Mouse (Mus musculus) forebrain, postnatal 0 days (tissue): ENCODE data around the gene Tpm3. TPM values are rescaled to one million over a fixed set of nuclear protein-coding genes. Genes with fewer than 3 reads are reported as not detected.

Experiments used
- ATAC-seq: fragments of 200-750 bp; cut with Nextera tagmentation; 2 replicates; pipeline ENCODE4 v1.8.0; 2017; ENCODE audit warnings: mild to moderate bottlenecking, moderate library complexity
- DNase-seq: peaks from one replicate; pipeline ENCODE4 v3.0.0-alpha.2; 2015
- H3K27ac ChIP-seq: fragments of 300-500 bp; sonication (generic); 2 replicates; pipeline ENCODE4 v1.5.1; 2014; ENCODE audit warnings: low read depth, mild to moderate bottlenecking, antibody characterized with exemption, low read length, moderate library complexity, mixed read lengths
- H3K27me3 ChIP-seq: fragments of 300-500 bp; sonication (generic); 2 replicates; pipeline ENCODE4 v1.6.1; 2014; ENCODE audit warnings: mild to moderate bottlenecking, low read length, mixed read lengths; ENCODE audit not compliant: insufficient read depth
- H3K36me3 ChIP-seq: fragments of 300-500 bp; sonication (generic); 2 replicates; pipeline ENCODE4 v1.6.1; 2014; ENCODE audit warnings: mild to moderate bottlenecking, moderate library complexity; ENCODE audit not compliant: insufficient read depth
- H3K4me1 ChIP-seq: fragments of 300-500 bp; sonication (generic); 2 replicates; pipeline ENCODE4 v1.6.1; 2014; ENCODE audit warnings: antibody characterized with exemption; ENCODE audit not compliant: insufficient read depth
- H3K4me2 ChIP-seq: fragments of 300-500 bp; sonication (generic); 2 replicates; pipeline ENCODE4 v1.6.1; 2014; ENCODE audit warnings: low read depth, mild to moderate bottlenecking, moderate library complexity
- H3K4me3 ChIP-seq: fragments of 300-500 bp; sonication (generic); 2 replicates; pipeline ENCODE4 v1.5.1; 2014; ENCODE audit warnings: low read depth, low read length, mixed read lengths
- H3K9ac ChIP-seq: fragments of 300-500 bp; sonication (generic); 2 replicates; pipeline ENCODE4 v1.6.1; 2014; ENCODE audit warnings: mild to moderate bottlenecking
- H3K9me3 ChIP-seq: fragments of 300-500 bp; sonication (generic); 2 replicates; pipeline ENCODE4 v1.6.1; 2016; ENCODE audit warnings: low read length
- CTCF ChIP-seq: sonication (generic); IDR thresholded peaks from 2 replicates; pipeline ENCODE4 v1.5.1; 2016; ENCODE audit warnings: antibody characterized with exemption, control low read depth, low read depth
- WGBS: fragments of 180-500 bp; shearing (Covaris S2); extraction: QIAGEN DNeasy Blood & Tissue Kit; methylation state at CpG from one replicate; pipeline ENCODE4 v1.1.7; 2014; 5-methylcytosine and 5-hydroxymethylcytosine counted together
- microRNA counts: library from miRNA; unstranded; fragments of <30 nt; microRNA quantifications from one replicate; lab custom pipeline; 2015
- microRNA-seq, 2 experiments: library from miRNA; unstranded; fragments of <30 nt; microRNA quantifications; one replicate each; pipeline ENCODE4; 2016
- polyA plus RNA-seq: library from polyadenylated mRNA; unstranded; fragments of >200 nt; fragmentation: Nextera tagmentation; extraction: Ambion mirVana; gene quantifications from 2 replicates; pipeline ENCODE4 v1.2.1, GENCODE M21; 2015
- total RNA-seq: library from RNA; depleted of rRNA; stranded (reverse); fragments of >200 nt; gene quantifications from 2 replicates; pipeline ENCODE4 v1.2.3, GENCODE M21; 2014; rRNA removed

Tpm3 gene
- total and polyA plus RNA-seq, 2 experiments from 2014 or later, result 316 to 440 TPM

DNA sequence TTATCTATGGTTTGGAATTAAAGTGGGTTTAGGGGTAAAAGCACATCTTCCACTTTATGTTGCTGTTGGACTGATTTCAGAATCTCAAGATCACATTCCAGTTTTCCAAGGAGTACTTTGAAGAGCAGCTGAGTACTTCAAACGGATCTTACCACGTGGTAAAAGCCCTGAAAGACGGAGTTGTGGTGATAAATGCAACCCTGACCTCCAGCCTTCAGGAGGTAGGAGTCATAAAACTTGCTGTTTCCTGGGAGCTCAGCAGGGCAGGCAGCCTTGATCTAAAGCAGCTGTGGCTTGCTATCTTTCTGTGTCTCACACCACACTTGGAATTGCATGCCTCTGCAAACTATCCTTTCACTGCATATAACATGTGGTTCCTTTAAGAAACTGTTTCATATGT, 62.0 kb downstream of the Tpm3 start:
- no peak for TF ChIP-seq CTCF
- WGBS, result 77% methylated on average over 3 of the region's 3 CpGs

DNA sequence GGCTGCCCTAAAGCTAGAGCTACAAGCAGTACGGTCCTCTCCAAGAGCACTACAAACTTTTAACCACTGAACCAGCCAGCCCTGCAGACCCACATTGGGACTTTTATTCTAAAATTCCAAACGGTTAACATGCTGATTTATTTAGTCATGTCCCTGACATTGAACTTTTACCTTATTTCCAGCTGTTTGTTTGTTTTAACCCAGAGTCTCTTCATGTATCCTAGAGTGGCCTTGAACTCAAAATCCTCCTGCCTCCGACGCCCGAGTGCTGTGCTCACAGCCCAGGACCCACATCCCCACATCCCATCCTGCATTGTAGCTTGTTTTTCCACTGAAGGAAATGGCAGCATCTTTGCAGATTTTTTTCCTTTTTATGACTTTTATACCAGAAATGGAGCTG, 62.5 kb downstream of the Tpm3 start:
- Histone ChIP-seq H3K9me3 (no peaks in the 10 kb centered on the region), H3K27ac (no peak overlapping the region), H3K4me3 (no peak overlapping the region), H3K9ac (no peak overlapping the region), H3K4me2 (no peak overlapping the region), H3K27me3 (no peaks in the 10 kb centered on the region), H3K36me3 (no peaks in the 10 kb centered on the region), H3K4me1 (no peaks in the 10 kb centered on the region)
- TF ChIP-seq CTCF, result no peak
- ATAC-seq (no peak), DNase-seq (no peak)
- 88% methylated on average over 5 of the region's 5 CpGs for WGBS

More for the DNA sequence above, 62.0 kb downstream of the Tpm3 start:
- DNase-seq (no peak), ATAC-seq (no peak)
- Histone ChIP-seq H3K27me3 (no peaks in the 10 kb centered on the region), H3K27ac (no peak overlapping the region), H3K36me3 (no peaks in the 10 kb centered on the region), H3K4me3 (no peak overlapping the region), H3K4me1 (no peaks in the 10 kb centered on the region), H3K9ac (no peak overlapping the region), H3K4me2 (no peak overlapping the region), H3K9me3 (no peaks in the 10 kb centered on the region)

DNA sequence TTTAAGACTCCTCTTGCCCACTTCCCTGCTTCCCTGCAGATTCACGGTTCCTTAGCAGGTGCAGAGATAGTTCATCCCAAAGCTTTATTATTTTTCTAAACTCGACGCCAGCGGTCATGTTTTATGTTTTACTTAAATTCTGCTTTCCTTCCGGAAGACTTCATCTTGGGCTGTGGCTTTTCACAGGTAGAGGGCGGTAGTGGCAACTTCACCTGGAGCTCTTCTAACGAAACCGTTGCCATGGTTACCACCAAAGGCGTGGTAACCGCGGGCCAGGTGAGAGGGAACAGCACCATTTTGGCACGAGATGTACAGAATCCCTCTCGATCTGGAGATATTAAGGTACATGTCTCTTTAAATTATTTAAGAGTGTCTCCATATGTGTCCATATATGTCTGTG, 64.2 kb downstream of the Tpm3 start:
- Histone ChIP-seq H3K36me3 (no peaks in the 10 kb centered on the region), H3K9me3 (no peaks in the 10 kb centered on the region), H3K9ac (no peak overlapping the region), H3K27ac (no peak overlapping the region), H3K4me1 (no peaks in the 10 kb centered on the region), H3K4me2 (no peak overlapping the region), H3K27me3 (no peaks in the 10 kb centered on the region), H3K4me3 (no peak overlapping the region)
- ATAC-seq, result no peak
- WGBS, result 34% methylated on average over 13 of the region's 13 CpGs
- DNase-seq, result peak; percentile 20
- peak; percentile 35; the same call in 1 of the 2 replicates for TF ChIP-seq CTCF

DNA sequence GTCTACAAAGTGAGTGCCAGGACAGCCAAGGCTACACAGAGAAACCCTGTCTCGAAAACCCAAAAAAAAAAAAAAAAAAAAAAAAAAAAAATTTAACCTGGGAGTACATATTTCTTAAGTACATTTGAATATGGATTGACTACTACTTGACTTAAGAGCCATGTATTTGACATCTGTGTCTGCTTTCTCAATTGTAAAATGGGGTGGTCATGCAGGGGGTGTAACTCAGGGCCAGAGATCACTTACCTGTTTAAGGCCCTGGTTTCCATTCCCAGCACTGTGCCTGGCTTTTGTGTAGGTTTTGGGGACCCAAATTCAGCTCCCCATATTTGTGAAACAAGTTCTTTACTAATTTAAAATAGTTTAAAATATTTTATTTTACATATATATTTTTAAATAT, 65.2 kb downstream of the Tpm3 start:
- H3K9me3 ChIP-seq, result no peaks in the 10 kb centered on the region
- no peak for TF ChIP-seq CTCF
- no peak overlapping the region for H3K9ac ChIP-seq
- ATAC-seq, result no peak
- H3K4me2 ChIP-seq, result no peak overlapping the region
- DNase-seq, result no peak
- 80% methylated on average over 1 of the region's 1 CpGs for WGBS
- H3K4me1 ChIP-seq, result no peaks in the 10 kb centered on the region
- H3K27ac ChIP-seq, result no peak overlapping the region
- no peak overlapping the region for H3K4me3 ChIP-seq
- no peaks in the 10 kb centered on the region for H3K36me3 ChIP-seq
- no peaks in the 10 kb centered on the region for H3K27me3 ChIP-seq

GRCm38 (mm10) chr3:90139962-90140361, 67.5 kb downstream of the Tpm3 start:
- no peak for DNase-seq
- no peak for ATAC-seq
- WGBS, result 95% methylated on average over 3 of the region's 3 CpGs
- no peak overlapping the region for H3K27ac ChIP-seq
- H3K9me3 ChIP-seq, result no peaks in the 10 kb centered on the region
- H3K36me3 ChIP-seq, result no peaks in the 10 kb centered on the region
- no peak overlapping the region for H3K4me2 ChIP-seq
- H3K9ac ChIP-seq, result no peak overlapping the region
- H3K4me3 ChIP-seq, result no peak overlapping the region
- H3K27me3 ChIP-seq, result no peaks in the 10 kb centered on the region
- no peak for TF ChIP-seq CTCF
- no peaks in the 10 kb centered on the region for H3K4me1 ChIP-seq

DNA sequence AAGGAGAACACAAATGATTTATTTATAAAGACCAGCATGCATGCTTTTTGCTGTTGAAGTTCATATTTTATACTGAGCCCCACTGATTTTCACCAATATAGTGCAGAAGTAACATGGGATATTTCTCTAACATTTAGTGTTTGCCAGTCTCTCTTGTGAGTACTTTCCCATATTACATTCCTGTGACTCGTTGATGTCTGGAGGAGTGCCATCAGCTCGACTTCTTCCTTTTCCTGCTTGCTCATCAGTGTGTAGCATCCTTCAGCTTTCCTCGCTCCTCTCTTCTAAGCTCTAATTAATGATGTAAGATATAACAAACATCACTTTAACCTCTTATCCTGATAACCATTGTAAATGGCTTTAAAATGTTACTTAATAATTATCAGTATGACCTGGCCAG, 73.0 kb downstream of the Tpm3 start:
- H3K9ac ChIP-seq, result no peak overlapping the region
- no peaks in the 10 kb centered on the region for H3K4me1 ChIP-seq
- H3K27me3 ChIP-seq, result no peaks in the 10 kb centered on the region
- WGBS, result 69% methylated on average over 3 of the region's 3 CpGs
- no peak overlapping the region for H3K4me2 ChIP-seq
- no peak for TF ChIP-seq CTCF
- no peaks in the 10 kb centered on the region for H3K9me3 ChIP-seq
- DNase-seq, result no peak
- H3K36me3 ChIP-seq, result no peaks in the 10 kb centered on the region
- no peak overlapping the region for H3K27ac ChIP-seq
- no peak for ATAC-seq
- H3K4me3 ChIP-seq, result no peak overlapping the region

GRCm38 (mm10) chr3:90146651-90147050, 74.2 kb downstream of the Tpm3 start:
- H3K9me3 ChIP-seq, result no peaks in the 10 kb centered on the region
- WGBS, result 77% methylated on average over 1 of the region's 1 CpGs
- no peak for DNase-seq

More at GRCm38 (mm10) chr3:90146651-90147050, 74.2 kb downstream of the Tpm3 start:
- no peak for TF ChIP-seq CTCF
- ATAC-seq, result no peak
- Histone ChIP-seq H3K27ac (no peak overlapping the region), H3K4me3 (no peak overlapping the region), H3K4me1 (no peaks in the 10 kb centered on the region), H3K4me2 (no peak overlapping the region), H3K27me3 (no peaks in the 10 kb centered on the region), H3K36me3 (no peaks in the 10 kb centered on the region), H3K9ac (no peak overlapping the region)

MicroRNAs within 50 kb of the gene (microRNA counts, 519-probe panel; counts per million panel counts)
- 3,046 counts per million, percentile 25 among the panel's probes with 10 or more counts for microRNA mmu-miR-190b (lab: Ali Mortazavi, UCI)

Small RNA genes within 50 kb of the gene (microRNA-seq; reads per million reads assigned to microRNA genes)
- gene Mir190b, result 6.6 to 13.1 reads per million in 2 experiments

Other genes with a start within 250 kb of the Tpm3 start
- 1.8 and 2.1 TPM in 2 replicates for gene She, start 241.3 kb upstream of the Tpm3 start, total RNA-seq
- 0.65 and 0.86 TPM in 2 replicates for gene She, start 241.3 kb upstream of the Tpm3 start, polyA plus RNA-seq
- 1.1 and 1.7 TPM in 2 replicates for gene Il6ra, start 159.5 kb upstream of the Tpm3 start, total RNA-seq
- gene Il6ra, start 159.5 kb upstream of the Tpm3 start, polyA plus RNA-seq, result 1.6 and 1.7 TPM in 2 replicates
- gene Atp8b2, start 109.1 kb upstream of the Tpm3 start, total RNA-seq, result 54.7 and 77.9 TPM in 2 replicates
- 4.8 and 6.2 TPM in 2 replicates for gene Atp8b2, start 109.1 kb upstream of the Tpm3 start, polyA plus RNA-seq
- 43.9 and 59.8 TPM in 2 replicates for gene Hax1, start 73.9 kb upstream of the Tpm3 start, total RNA-seq
- gene Hax1, start 73.9 kb upstream of the Tpm3 start, polyA plus RNA-seq, result 73.4 and 78.2 TPM in 2 replicates
- 91.3 and 94.7 TPM in 2 replicates for gene 4933434E20Rik, start 21.0 kb upstream of the Tpm3 start, total RNA-seq
- 213 and 221 TPM in 2 replicates for gene 4933434E20Rik, start 21.0 kb upstream of the Tpm3 start, polyA plus RNA-seq
- 76.9 and 103 TPM in 2 replicates for gene Ubap2l, start 20.0 kb upstream of the Tpm3 start, total RNA-seq
- gene Ubap2l, start 20.0 kb upstream of the Tpm3 start, polyA plus RNA-seq, result 93.8 and 118 TPM in 2 replicates
- 0.31 and 0.38 TPM in 2 replicates for gene Nup210l, start 31.5 kb downstream of the Tpm3 start, total RNA-seq
- gene Nup210l, start 31.5 kb downstream of the Tpm3 start, polyA plus RNA-seq, result 0.10 and 0.11 TPM in 2 replicates
- 2,552 and 3,359 TPM in 2 replicates for gene Rps27, start 141.0 kb downstream of the Tpm3 start, total RNA-seq
- 824 and 1,232 TPM in 2 replicates for gene Rps27, start 141.0 kb downstream of the Tpm3 start, polyA plus RNA-seq
- gene Rab13, start 141.0 kb downstream of the Tpm3 start, total RNA-seq, result 9.8 and 11.4 TPM in 2 replicates
- gene Rab13, start 141.0 kb downstream of the Tpm3 start, polyA plus RNA-seq, result 16.3 and 20.1 TPM in 2 replicates
- 70.1 and 75.7 TPM in 2 replicates for gene Jtb, start 158.9 kb downstream of the Tpm3 start, total RNA-seq
- 131 and 139 TPM in 2 replicates for gene Jtb, start 158.9 kb downstream of the Tpm3 start, polyA plus RNA-seq
- 1.4 and 2.7 TPM in 2 replicates for gene Creb3l4, start 170.9 kb downstream of the Tpm3 start, total RNA-seq
- gene Creb3l4, start 170.9 kb downstream of the Tpm3 start, polyA plus RNA-seq, result 0.91 and 1.0 TPM in 2 replicates
- 68.1 and 72.0 TPM in 2 replicates for gene Slc39a1, start 175.5 kb downstream of the Tpm3 start, total RNA-seq
- 50.0 and 51.6 TPM in 2 replicates for gene Slc39a1, start 175.5 kb downstream of the Tpm3 start, polyA plus RNA-seq
- 13.9 and 17.2 TPM in 2 replicates for gene Crtc2, start 181.5 kb downstream of the Tpm3 start, total RNA-seq
- gene Crtc2, start 181.5 kb downstream of the Tpm3 start, polyA plus RNA-seq, result 12.9 and 14.7 TPM in 2 replicates
- gene Dennd4b, start 192.5 kb downstream of the Tpm3 start, total RNA-seq, result 20.1 and 29.8 TPM in 2 replicates
- gene Dennd4b, start 192.5 kb downstream of the Tpm3 start, polyA plus RNA-seq, result 4.4 and 5.1 TPM in 2 replicates
- 29.5 and 34.1 TPM in 2 replicates for gene Gatad2b, start 220.5 kb downstream of the Tpm3 start, total RNA-seq
- gene Gatad2b, start 220.5 kb downstream of the Tpm3 start, polyA plus RNA-seq, result 6.9 and 12.6 TPM in 2 replicates